Mouse (Mus musculus): ENCODE measurements around the gene Igflr1.

Igflr1 gene

DNA sequence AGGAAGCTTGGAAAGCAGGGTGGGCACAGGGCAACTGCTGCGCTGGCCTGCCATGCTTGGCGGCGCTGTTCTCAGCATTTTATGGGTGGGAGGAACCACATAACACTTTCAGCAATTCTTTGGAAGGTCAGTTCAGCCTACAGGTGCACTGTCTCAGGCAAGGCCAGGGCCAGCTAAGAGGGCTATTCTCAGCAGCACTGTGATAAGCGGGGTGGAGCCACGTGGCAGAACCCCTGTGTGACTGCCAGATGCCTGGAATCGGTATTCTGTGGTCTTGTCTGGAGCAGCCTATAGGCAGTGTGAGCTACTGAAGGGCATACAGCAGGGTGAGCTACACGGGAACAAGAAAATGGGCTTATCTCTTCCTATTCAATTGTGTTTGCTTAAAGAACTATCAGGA lies 44.8 kb downstream of the Igflr1 start:
- no peak for DNase-seq (ENCODE audit: extremely low read depth, low read depth, low spot score)

DNA sequence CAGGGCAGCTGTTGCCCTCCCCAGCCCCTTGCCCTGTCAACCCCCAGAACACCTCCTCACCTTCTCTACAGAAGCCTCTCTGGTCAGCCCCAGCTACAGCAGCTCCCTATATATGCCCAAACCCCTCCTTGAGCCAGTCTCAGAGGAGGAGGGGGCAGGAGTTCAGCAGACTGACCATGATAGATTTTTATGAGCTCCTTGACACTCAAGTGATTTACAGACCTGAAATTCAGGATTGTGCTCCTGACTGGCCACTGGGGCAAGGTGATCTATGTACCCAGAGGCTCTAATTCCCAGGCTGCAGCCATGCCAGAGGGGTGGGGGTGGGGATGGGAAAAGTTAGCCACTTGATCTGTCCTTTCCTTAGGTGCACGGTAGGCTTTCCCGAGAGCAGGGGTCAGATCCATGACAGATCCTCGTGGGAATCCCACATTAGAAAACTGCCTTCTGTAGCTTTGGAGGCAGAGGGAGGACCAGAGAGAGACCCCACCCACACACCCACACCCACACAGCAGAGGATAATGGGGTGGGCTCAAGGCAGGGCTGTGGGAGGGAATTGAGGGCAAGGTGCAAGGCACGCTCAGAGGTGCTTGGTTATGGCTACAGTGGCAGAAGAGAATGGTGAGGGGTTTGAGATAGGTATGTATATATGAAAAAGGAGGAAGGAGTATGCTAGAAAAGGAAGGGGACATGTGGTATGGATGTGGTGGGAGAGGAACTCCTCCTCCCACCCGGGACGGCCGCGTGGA lies 47.6 kb downstream of the Igflr1 start, which contains the start of gene Upk1a:
TSS of gene Upk1a (minus strand) at position 194 of the 749 bp plus-strand sequence.
- no peak for DNase-seq (ENCODE audit: extremely low read depth, low read depth, low spot score)

DNA sequence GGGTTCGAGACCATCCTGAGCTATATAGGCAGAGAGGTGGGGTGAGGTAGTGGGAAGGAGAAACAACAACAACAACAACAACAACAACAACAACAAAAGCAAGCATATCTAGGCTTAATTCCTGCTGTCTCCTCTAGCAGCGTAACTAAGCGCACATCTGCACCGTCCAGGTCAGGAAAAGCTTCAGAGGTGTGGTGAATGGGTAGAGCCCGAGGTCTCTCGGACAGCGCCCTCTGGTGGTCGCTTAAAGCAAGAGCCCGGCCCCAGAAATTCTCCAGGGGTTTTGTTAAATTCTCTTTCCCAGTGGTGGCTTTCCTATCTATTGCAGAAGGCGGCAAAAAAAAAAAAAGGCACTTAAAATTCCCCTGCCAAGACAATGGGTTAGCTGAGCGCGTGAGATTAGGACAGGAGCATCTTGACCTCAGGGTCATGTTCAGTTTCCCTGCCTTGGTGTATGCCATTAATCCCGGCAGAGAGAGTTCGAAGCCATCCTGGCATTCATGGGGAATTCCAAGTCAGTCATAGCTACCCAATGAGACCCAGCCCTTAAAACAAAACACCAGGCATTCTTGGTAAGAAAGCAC lies 48.4 kb downstream of the Igflr1 start:
- no peak for DNase-seq (ENCODE audit: extremely low read depth, low read depth, low spot score)

DNA sequence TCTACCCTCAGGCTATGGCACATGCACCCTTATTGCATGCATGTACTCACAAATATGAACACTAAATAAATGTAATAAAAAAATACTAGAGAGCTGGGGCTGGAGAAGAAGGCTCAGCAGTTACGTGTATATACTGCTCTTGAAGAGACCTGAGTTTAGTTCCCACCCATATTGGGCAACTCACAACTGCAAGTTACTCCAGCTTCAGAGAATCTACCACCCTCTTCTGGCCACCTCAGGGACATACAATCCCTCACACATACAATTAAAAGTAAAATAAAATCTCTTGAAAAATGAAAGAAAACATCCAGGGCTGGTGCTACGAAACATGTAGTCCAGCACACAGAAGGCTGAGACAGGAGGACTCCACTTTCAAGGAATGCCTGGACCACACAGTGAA lies 49.2 kb downstream of the Igflr1 start:
- DNase-seq (ENCODE audit: extremely low read depth, low read depth, low spot score) = no peak

DNA sequence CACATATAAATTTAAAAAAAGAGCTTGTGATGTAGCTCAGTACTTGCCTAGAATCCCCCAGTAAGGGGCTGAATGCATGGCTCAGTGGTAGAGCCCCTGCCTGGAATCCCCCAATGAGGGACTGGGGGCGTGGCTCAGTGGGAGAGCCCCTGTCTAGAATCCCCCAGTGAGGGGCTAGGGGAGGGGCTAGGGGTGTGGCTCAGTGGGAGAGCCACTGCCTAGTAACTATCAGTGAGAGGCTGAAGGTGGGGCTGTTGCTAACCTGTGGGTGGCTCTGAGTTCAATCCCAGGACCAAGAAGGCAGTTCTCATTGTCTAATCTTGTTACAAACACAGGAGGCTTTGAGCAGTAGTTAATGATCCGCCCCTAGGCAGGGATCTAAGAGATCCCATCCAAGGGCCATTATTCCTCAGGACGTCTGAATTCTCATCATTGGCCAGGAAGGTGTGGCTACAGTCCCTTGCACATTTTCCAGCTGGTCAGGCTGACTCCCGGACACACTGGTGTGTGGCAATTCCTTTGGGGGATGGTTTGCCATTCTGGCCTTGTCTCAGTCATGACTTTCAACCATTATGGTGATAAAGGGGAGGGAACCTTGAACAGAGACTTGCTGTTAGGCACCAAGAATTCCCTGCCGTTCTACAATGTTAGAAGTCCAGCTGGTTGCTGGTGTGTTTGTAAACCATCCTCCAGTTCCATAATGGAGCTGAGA lies 50.0 kb downstream of the Igflr1 start:
- DNase-seq (ENCODE audit: extremely low read depth, low read depth, low spot score) = no peak
